Mouse (Mus musculus): ENCODE data around the gene 1600014C10Rik. TPM values are rescaled to one million over a fixed set of nuclear protein-coding genes. Genes with fewer than 3 reads are reported as not detected.

Gene 1600014C10Rik
- polyA plus RNA-seq, 1 experiment: 5.3 TPM

DNA sequence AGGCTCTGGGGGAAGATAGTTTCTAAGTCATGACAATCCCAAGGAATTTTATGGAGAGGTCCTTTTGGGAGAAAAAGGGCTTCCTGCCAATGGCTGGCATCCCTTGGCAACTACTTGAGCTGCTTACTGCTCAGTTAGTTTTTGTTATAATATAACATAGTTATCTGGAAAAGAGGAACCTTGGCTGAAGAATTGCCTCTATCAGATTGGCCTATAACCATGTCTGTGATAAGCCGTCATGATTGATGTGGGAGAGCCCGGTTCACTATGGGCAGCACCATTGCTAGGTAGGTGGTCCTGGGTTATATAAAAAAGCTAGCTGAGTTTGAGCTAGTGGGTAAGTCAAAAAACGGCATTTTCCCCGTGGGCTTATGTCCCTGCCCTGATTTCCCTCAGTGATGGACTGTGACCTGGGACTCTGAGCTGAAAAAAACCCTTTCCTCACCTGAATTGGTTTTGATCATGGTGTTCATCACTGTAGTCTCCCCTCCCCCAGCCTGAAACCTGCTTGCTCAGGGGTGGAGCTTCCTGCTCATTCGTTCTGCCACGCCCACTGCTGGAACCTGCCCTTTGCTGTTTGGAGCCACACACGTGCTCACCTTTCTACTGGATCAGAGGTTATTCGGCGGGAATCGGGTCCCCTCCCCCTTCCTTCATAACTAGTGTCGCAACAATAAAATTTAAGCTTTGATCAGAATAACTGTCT is 53.5 kb downstream of the 1600014C10Rik start:
- no peaks in the 10 kb centered on the region for H3K4me1 ChIP-seq (ENCODE audit: control insufficient read depth, insufficient read depth, low read length)
- no peak for TF ChIP-seq CTCF (IDR thresholded peaks at IDR 0.05; ENCODE audit: low read depth, low read length)
- no peak for TF ChIP-seq EP300 (IDR thresholded peaks at IDR 0.05; ENCODE audit: insufficient read depth, low read depth, low read length)
- TF ChIP-seq POLR2A (IDR thresholded peaks at IDR 0.05; ENCODE audit: insufficient read depth, low read length): no peak
- H3K4me3 ChIP-seq (ENCODE audit: low read depth, low read length): peak overlapping the region; percentile 17; the same call in 1 of the 2 replicates
- no peaks in the 10 kb centered on the region for H3K27me3 ChIP-seq (ENCODE audit: control insufficient read depth, insufficient read depth, low read length, poor library complexity, severe bottlenecking)
- H3K9me3 ChIP-seq (replicated peaks; ENCODE audit: control insufficient read depth, insufficient read depth, low read length, poor library complexity, severe bottlenecking): no peaks in the 10 kb centered on the region
- no peak overlapping the region for H3K27ac ChIP-seq (ENCODE audit: insufficient read depth, low read length)
- H3K36me3 ChIP-seq (ENCODE audit: control insufficient read depth, insufficient read depth, low read length, poor library complexity, severe bottlenecking): no peaks in the 10 kb centered on the region
- H3K9ac ChIP-seq (ENCODE audit: low read depth, poor library complexity, severe bottlenecking): no peak overlapping the region; the same call in 1 of the 2 replicates

DNA sequence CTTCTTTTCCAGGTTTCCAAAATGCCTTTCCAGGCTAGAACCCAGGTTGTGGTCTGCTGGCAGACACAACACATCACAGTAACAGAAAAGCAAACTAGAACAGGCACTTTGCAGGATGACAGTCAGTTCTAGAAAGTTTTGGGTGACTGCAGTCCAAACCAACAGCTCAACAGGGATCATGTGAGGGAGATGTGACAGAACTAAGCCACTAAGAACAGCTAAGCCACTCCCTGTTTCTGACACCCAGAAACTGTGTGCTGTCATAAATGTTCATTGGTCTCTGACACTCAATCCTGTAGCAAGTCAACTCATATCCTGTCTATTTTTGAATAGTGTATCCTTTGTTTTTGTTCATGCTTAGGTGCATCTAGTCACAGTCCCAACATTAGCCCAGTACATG is 54.1 kb downstream of the 1600014C10Rik start:
- Histone ChIP-seq H3K9ac (ENCODE audit: low read depth, poor library complexity, severe bottlenecking) (no peak overlapping the region), H3K4me3 (ENCODE audit: low read depth, low read length) (no peak overlapping the region), H3K27ac (ENCODE audit: insufficient read depth, low read length) (no peak overlapping the region), H3K36me3 (ENCODE audit: control insufficient read depth, insufficient read depth, low read length, poor library complexity, severe bottlenecking) (no peaks in the 10 kb centered on the region), H3K27me3 (ENCODE audit: control insufficient read depth, insufficient read depth, low read length, poor library complexity, severe bottlenecking) (no peaks in the 10 kb centered on the region), H3K9me3 (replicated peaks; ENCODE audit: control insufficient read depth, insufficient read depth, low read length, poor library complexity, severe bottlenecking) (no peaks in the 10 kb centered on the region), H3K4me1 (ENCODE audit: control insufficient read depth, insufficient read depth, low read length) (no peaks in the 10 kb centered on the region)
- TF ChIP-seq EP300 (IDR thresholded peaks at IDR 0.05; ENCODE audit: insufficient read depth, low read depth, low read length) (no peak), CTCF (IDR thresholded peaks at IDR 0.05; ENCODE audit: low read depth, low read length) (no peak), POLR2A (IDR thresholded peaks at IDR 0.05; ENCODE audit: insufficient read depth, low read length) (no peak)

DNA sequence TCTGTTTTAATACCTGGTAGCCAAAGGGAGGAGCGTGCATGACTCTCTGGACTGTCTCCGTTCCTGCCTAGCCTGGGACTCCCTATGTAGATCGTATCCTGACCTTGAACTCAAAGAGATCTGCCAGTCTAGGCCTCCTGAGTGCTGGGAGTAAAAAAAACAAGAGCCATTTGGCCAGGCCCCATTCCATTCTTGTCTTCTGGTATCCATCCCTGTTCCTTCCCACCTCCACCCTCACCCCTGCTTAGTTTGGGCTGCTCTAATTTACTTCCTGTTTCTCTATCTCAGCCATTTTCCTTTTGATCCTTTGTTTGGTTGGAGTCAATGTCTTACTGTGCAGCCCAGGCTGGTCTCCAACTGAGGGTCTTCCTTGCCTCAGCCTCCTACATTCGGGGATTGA is 59.4 kb downstream of the 1600014C10Rik start:
- no peak overlapping the region for H3K9ac ChIP-seq (ENCODE audit: low read depth, poor library complexity, severe bottlenecking)
- no peaks in the 10 kb centered on the region for H3K4me1 ChIP-seq (ENCODE audit: control insufficient read depth, insufficient read depth, low read length)
- no peaks in the 10 kb centered on the region for H3K9me3 ChIP-seq (replicated peaks; ENCODE audit: control insufficient read depth, insufficient read depth, low read length, poor library complexity, severe bottlenecking)
- TF ChIP-seq POLR2A (IDR thresholded peaks at IDR 0.05; ENCODE audit: insufficient read depth, low read length) (no peak), EP300 (IDR thresholded peaks at IDR 0.05; ENCODE audit: insufficient read depth, low read depth, low read length) (no peak), CTCF (IDR thresholded peaks at IDR 0.05; ENCODE audit: low read depth, low read length) (no peak)
- H3K4me3 ChIP-seq (ENCODE audit: low read depth, low read length): no peak overlapping the region
- no peaks in the 10 kb centered on the region for H3K36me3 ChIP-seq (ENCODE audit: control insufficient read depth, insufficient read depth, low read length, poor library complexity, severe bottlenecking)
- H3K27ac ChIP-seq (ENCODE audit: insufficient read depth, low read length): 0 out of 2 replicates have a peak overlapping the region, but pooled peaks have one; percentile 1
- no peaks in the 10 kb centered on the region for H3K27me3 ChIP-seq (ENCODE audit: control insufficient read depth, insufficient read depth, low read length, poor library complexity, severe bottlenecking)

Other genes with a start within 250 kb of the 1600014C10Rik start
- gene Uri1, start 159.7 kb upstream of the 1600014C10Rik start, polyA plus RNA-seq (2011; ENCODE audit: insufficient read depth, insufficient read length, low read depth, missing spikeins): 182 and 205 TPM in 2 replicates
- 94.4 and 105 TPM in 2 replicates for gene Ccne1, start 75.7 kb upstream of the 1600014C10Rik start, polyA plus RNA-seq (2011; ENCODE audit: insufficient read depth, insufficient read length, low read depth, missing spikeins)
- 1.5 and 1.6 TPM in 2 replicates for gene Plekhf1, start 44.8 kb downstream of the 1600014C10Rik start, polyA plus RNA-seq (2011; ENCODE audit: insufficient read depth, insufficient read length, low read depth, missing spikeins)
- gene Pop4, start 88.2 kb downstream of the 1600014C10Rik start, polyA plus RNA-seq (2011; ENCODE audit: insufficient read depth, insufficient read length, low read depth, missing spikeins): 44.6 and 52.4 TPM in 2 replicates